Mouse (Mus musculus) adrenal gland, postnatal 4 days (tissue): Measurements from ENCODE around the gene Hoxd9. TPM values are rescaled to one million over a fixed set of nuclear protein-coding genes. Genes with fewer than 3 reads are reported as not detected.

Experiments
- DNase-seq, 2 experiments: peaks; one replicate each; pipeline ENCODE4 v3.0.0; 2021 to 2022; ENCODE audit warnings: low spot score in 2 of 2, mixed read lengths in 2 of 2
- total RNA-seq, 2 experiments: library from RNA; stranded (reverse); gene quantifications; 2 replicates each; pipeline ENCODE4 v1.2.3; 2021

The Hoxd9 gene
- total RNA-seq, 2 experiments from 2014 or later, result 7.1 to 17.8 TPM

DNA sequence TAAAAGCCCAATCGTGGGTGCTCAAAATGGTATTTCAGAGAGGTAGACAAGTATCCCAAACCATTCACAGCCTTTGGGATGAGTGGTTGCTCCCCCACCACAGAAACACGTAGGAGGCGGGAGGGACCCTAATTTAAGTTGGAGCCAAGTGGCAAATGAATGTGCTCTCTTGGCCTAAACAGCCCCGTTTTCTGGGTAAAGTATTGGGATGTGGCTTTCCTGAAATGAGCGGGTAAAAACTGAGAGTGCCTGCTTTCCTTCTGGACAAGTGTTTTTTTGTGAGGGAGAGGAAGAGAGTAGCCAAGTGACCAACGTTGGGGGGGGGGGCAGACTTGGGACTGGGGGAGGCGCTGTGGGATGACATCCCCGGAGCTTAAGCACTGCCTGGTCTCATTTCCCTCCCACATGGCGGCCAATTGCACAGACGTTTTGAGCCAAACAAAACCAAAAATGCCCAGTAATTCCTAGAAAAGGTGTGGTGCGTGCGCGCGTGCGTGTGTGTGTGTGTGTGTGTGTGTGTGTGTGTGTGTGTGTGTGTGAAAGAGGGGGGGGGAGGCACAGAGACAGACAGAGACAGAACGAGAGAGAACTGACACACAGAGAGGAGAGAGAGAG lies 13.5 kb downstream of the Hoxd9 start:
- DNase-seq, result no peak

DNA sequence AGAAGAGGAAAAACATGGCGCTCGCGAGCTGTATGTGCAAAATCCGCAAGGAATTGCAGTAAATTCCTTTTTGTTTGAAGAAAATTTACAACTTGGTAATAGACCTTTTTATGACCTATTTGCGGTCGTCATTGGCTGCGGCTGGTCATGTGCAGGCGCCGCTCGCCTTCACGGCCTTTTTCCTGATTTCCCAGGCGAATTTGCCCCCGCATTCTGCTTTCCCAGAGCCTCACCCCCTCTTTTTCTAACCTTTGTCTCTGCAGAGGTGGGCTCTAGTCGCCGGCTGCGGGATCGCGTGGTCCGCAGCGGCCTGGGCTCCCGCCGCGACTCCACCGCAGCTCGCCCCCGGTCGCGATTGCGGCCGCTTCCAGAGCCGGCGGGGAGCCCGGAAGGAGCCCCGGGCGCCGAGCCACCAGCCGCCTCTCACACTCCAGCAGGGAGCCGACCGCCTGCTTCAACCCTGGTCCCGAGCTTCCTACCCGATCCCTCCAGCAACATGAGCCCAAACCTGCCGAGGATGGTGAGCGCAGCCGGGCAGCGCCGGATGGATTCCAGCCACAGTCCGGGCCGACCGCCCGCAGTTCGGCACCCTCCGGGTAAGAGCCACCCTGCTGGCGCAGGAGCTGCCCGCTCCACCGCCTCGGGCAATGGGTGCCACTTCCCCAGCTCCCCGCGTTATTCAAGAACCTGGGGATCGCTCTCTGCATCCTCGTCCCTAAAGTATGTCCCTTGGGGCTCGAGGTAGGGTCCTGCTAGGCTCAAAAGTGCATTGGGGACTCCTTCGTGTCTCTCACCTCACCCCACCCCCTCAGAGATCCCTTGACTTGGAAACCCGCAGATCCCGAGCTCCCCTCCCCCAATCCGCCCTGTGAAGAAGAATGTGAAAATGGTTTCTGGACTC lies 14.4 kb downstream of the Hoxd9 start, which contains the start of the genes Hoxd3 and Hoxd4:
Gene Hoxd3, plus strand, starts transcription at position 207 of the 901 bp plus-strand sequence.
Gene Hoxd4, plus strand, starts transcription at position 209 of the 901 bp plus-strand sequence.
- DNase-seq, result peak in 1 of 2 experiments; percentile 43

GRCm38 (mm10) chr2:74713239-74714150 lies 16.0 kb downstream of the Hoxd9 start:
- no peak for DNase-seq

DNA sequence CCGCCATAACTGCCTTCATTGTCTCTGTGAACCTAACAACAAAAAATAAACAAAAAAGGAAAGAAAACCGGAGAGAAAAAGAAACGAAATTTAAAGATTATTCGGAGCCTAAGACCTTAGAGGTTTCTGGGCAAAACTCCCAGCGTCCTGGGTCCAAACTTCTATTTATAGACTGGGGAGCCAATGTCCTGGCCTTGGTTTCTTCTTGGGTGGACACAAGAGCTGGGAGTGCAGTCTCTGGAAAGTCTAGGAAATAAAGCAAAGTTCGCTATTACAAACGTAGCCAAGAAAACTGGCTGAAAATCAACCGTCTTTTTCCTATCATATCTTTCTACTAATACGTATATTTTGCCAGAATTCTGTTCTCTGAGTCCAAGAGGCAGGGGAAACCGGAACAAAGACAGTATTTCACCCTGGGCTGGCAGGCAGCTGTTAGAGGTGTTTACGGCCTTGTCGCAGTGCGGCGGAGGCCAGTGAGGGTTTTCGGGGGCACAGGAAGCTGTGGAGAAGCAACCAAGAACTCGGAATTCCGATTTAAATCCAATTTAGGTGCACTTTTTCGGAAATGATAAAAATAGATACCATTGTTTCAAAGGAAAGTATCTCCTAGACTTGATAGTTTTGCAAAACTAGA lies 16.7 kb downstream of the Hoxd9 start:
- no peak for DNase-seq

- no peak for DNase-seq
Observed at GRCm38 (mm10) chr2:74714881-74715280, 17.4 kb downstream of the Hoxd9 start.

DNA sequence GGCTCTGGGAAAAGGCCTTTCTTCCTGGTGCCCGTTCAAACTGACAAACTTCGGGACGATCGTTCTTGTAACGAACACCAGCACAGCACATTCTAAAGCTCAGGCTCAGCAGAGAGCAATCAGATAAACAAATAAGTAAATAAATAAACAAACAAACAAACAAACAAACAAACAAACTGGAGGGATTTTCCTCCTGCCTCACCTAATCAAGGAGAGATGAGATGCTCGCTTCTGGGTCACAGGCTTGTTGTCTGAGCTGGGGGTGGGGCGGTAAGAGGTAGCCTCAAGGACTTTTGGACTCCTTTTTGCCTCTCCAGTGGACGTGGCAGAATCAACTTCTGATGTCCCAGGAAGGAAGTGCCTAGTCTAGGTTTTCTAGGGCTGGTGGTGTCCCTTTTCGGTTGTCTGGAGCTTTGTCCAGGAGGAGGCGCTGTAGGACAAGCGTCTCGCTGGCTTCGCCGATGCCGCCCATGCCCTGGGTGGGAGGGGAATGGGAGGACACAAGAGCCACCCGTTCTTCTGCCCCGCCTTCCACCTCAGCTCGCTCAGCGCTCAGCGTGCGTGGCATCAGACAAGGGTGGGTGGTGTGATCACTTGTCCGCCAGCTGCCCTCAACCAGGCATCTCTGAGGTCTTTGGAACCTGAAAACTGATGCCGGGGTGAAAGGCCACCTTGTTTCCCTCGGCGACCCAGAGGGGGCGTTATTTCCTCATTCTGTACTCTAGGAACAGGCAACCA lies 18.1 kb downstream of the Hoxd9 start:
- DNase-seq, result peak; percentile 85 to 92

DNA sequence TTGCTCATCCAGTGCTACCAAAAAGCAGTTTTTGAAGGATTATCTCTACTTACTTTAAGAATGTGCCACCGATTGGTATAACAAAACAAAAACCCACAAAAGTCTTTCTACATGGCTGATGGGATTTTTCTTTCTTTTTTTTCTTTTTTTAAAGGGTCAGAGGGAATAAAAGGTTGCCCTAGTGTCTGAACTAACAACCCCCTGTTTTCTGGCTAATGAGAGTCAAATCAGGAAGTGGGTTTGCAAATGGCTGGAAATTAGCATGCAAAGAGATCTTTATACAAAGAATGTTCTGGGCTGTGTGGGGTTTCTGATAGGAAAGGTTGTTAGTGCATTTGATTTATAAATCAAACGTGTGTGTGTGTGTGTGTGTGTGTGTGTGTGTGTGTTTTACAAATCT lies 22.9 kb downstream of the Hoxd9 start:
- DNase-seq, result no peak

- no peak for DNase-seq
Observed at GRCm38 (mm10) chr2:74720955-74721491, 23.5 kb downstream of the Hoxd9 start.

DNA sequence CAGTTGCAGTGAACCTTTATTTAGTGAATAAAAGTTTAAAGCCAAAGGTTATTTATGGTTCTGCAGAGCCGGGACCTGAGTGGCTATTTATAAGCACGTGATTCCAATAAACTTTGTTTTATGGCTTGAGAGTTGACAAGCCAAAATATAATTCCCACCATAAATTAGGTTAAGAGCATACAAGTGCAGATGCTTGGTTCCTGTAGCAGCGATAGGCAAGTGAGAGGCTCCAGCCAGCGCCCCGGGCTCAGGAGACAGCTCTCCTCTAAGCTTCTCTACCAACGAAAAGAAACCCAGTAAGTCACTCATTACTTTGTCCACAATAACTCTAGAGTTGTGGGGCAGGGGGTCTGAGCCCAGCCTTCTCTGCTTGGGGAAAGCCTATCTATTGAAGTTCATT lies 24.4 kb downstream of the Hoxd9 start:
- DNase-seq, result no peak

DNA sequence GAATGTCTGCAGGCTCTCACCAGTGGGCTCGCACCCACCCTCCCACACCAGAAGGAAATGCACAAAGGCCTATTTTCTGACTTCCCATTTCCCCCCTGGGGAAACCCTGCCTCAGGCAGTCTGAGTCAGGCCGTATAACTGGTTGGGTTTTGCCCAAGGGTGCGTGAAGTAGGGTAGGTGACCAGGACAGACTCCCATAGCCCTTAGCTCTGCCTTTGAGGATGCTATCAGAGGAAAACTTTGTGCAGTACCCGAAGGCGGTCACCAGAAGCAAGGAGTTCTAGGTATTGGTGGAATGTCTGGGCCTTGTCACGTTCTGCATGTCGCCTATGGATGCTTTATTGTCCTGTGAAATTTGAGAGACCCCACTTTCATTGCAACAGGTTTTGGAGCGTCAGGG lies 25.4 kb downstream of the Hoxd9 start:
- no peak for DNase-seq

DNA sequence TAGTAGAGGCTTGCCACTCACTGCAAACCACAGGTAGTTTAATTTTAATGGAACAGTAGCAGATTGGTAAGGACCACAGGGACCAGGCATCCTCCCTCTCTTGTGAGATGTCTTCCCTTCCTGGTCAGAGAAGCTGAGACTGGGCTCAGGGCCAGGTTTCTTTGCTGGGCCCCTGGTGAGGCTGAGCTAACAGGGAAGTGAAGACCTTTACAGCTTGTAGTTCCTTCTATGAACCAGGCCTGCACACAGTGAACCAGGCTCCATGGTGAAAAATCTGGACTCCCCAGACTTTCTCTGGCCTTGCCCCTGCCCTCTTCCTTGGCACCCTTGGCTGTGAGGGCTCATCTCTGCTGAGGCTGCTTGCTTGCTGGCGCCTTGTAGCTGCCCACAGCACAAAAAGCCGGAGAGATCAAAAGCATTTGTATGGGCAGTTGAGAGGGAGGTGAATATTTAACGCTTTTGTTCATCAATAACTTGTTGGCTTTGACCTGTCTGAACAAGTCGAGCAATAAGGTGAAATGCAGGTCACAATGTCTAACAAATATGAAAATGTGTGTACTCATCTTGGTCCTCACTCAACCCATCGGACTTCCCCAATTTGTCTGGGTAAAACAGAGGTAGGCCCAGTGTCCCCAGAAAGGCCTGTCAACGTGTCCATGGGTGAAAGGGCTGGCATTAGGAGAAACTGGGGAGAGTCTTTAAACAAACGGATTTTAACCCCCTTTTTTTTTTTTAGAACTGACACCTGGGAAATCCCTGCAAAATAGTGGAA lies 26.9 kb downstream of the Hoxd9 start:
- no peak for DNase-seq

DNA sequence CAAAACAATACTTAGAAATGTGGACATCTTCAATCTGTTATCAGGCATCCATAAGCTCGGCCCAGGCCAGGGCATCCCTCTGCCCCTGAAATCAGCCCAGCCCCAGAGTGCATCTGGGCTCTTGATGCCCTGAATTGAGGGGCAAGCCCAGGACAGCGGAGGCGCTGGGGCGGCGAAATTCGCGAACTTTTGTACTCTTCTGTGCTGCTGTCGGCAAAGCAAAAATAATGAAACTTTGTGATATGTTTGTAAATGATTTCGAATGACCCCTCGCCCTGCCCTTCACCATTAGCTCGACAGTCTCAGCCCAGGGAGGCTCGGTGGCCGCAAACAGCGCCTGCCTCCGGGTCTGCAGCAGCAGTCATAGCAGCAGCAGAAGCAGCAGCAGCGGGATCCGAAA lies 27.6 kb downstream of the Hoxd9 start:
- no peak for DNase-seq

DNA sequence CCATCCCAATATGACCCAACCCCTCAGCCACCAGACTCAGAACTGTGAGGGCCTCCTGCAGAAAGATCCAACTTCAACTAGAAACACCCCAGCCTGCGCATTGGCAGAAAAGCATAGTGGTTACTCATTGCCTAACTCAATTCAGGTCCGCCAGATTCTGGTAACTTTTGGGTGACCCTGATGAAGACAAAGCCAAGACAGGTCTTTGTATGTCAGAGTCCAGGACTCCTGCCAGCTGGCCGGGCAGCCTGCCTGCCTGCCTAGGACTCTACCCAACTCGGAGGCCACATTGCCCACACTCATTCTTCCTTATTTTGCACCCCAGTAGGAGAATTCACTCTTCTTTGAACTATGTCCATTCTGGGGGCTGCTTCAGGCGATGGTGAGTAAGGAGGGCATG lies 29.0 kb downstream of the Hoxd9 start, which contains the start of gene Gm28230:
Gene Gm28230, plus strand, starts transcription at position 178 of the 400 bp plus-strand sequence.
- DNase-seq, result no peak

DNA sequence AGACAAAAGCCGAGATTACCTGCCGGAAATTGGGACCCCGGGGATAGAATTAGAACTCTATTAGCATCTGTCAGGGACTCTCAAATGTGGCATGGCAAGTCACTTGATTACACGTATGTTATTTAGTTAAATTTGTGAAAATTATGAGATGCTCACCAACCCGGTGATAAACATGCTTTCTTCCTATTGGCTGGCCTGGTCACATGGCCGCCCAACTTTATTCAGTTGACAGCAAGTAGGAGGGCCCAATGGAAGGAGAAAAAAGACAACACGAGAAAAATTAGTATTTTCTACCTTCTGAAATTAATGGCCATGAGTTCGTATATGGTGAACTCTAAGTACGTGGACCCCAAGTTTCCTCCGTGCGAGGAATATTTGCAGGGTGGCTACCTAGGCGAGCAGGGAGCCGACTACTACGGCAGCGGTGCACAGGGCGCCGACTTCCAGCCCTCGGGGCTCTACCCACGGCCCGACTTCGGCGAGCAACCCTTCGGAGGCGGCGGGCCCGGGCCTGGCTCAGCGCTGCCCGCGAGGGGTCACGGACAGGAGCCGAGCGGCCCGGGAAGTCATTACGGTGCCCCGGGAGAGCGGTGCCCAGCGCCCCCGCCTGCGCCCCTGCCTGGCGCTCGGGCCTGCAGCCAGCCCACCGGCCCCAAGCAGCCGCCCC lies 29.6 kb downstream of the Hoxd9 start:
- DNase-seq, result no peak

DNA sequence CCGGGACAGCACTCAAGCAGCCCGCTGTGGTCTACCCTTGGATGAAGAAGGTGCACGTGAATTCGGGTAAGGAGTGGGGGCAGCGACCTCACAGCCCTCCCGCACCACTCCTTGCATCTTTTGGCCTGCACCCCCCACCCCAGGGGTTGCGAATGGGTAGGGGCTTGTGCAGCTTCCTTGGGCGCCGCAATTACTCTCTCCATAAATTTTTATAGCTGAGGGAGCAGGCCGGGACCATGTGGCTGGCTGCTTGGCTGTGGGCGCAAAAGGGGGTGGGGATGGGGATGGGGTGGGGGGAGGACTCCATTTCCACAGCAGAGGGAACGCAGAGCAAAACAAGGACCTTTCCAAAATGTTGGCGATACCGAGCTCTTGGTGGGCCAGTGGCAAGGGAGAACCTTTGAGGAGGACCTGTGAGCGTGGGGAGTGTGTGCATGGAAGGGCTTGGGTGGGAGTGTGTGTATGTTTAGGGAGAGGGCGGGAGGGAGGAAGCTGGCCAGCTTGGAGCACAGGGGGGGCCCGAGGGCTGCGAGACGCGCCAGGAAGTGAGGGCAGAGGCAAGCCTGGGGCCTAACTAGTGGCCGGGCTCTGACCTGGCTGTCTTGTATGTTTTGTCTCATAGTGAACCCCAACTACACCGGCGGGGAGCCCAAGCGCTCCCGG lies 30.2 kb downstream of the Hoxd9 start:
- DNase-seq, result no peak

DNA sequence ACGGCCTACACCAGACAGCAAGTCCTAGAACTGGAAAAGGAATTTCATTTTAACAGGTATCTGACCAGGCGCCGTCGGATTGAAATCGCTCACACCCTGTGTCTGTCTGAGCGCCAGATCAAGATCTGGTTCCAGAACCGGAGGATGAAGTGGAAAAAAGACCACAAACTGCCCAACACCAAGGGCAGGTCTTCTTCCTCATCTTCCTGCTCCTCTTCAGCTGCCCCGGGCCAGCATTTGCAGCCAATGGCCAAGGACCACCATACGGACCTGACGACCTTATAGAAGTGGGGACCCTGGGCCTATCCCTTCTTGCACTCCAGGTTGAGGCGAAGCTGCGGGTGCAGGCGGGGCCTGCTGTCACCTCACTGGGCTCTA lies 30.8 kb downstream of the Hoxd9 start:
- no peak for DNase-seq

GRCm38 (mm10) chr2:74730331-74730730 lies 32.8 kb downstream of the Hoxd9 start:
- no peak for DNase-seq

GRCm38 (mm10) chr2:74731055-74731454 lies 33.5 kb downstream of the Hoxd9 start:
- DNase-seq, result no peak
